ENCODE assay signal across 22 mouse cellular contexts in the genomic region with DNA sequence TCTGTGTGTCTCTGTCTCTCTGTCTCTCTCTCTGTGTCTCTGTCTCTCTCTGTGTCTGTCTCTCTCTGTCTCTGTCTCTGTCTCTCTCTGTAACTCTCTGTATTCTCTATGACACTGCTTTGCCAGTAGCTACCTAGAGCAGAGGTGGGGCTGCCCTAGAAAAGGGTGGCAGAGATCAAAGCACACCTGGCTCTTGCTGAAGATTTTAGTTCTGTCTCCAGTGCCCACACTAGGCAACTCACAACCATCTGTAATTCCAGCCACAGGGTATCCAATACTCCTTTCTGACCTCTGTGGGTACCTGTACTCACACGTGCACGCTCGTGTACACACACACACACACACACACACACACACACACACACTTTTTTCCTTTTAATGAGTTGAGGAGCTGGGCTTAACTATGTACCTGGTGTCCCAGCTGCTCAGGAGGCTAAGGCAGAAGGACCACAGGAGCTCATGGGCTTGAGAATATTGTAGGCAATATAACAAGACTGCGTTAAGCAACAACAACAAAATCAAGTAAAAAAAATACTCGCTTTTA. TPM values are rescaled to one million over a fixed set of nuclear protein-coding genes. Genes with fewer than 3 reads are reported as not detected.
"Had no signal": no experiment of that assay in that cellular context is flagged by ENCODE, and none has a peak within 500 bp of the region (broad histone marks: within the 10 kb centered on the region; RNA-seq: fewer than 3 reads in every experiment).

No protein-coding gene starts in this region.

- H3K27me3 ChIP-seq: neural tube, embryonic 12.5 days had no signal

- H3K27ac ChIP-seq: kidney, postnatal 0 days; limb, embryonic 15.5 days; liver, embryonic 13.5 days; midbrain, embryonic 10.5 days; neural tube, embryonic 12.5 days; stomach, postnatal 0 days had no signal

- H3K4me3 ChIP-seq: limb, embryonic 15.5 days; liver, embryonic 13.5 days; midbrain, embryonic 10.5 days; myocyte; neural tube, embryonic 12.5 days had no signal

- ATAC-seq: intestine, postnatal 0 days had no signal

- H3K36me3 ChIP-seq: limb, embryonic 15.5 days; liver, embryonic 13.5 days; midbrain, embryonic 10.5 days; neural tube, embryonic 12.5 days had no signal

- DNase-seq: kidney, adult 8-10 months; kidney, postnatal 36 days; layer of hippocampus, adult 9-11 months; layer of hippocampus, postnatal 36 days; liver, embryonic 13.5 days; lung, adult 18-20 months; lung, postnatal 36 days; midbrain, embryonic 14.5 days; retina, postnatal 1 day had no signal

- H3K4me1 ChIP-seq: liver, embryonic 13.5 days had no signal

RNA-seq across cellular contexts. Expression of gene Grb7, which starts 49.1 kb away (rescaled TPM):
- total RNA-seq: megakaryocyte progenitor cell, adult 5-6 weeks had no signal
- polyA plus RNA-seq: myocyte had no signal

RNA-seq across cellular contexts. Expression of gene Ikzf3, which starts 50.6 kb away (rescaled TPM):
- total RNA-seq: layer of hippocampus, adult 18-20 months; layer of hippocampus, postnatal 36 days had no signal
- polyA plus RNA-seq: limb, embryonic 11.5 days; midbrain, embryonic 14.5 days; myocyte had no signal

RNA-seq across cellular contexts. Expression of gene Zpbp2, which starts 55.6 kb away (rescaled TPM):
- total RNA-seq: layer of hippocampus, adult 18-20 months; layer of hippocampus, postnatal 36 days; left cerebral cortex, adult 8-10 months; left cerebral cortex, postnatal 25 days had no signal
- polyA plus RNA-seq: lung, embryonic 16.5 days; midbrain, embryonic 14.5 days; myocyte; neural tube, embryonic 12.5 days had no signal
